Mouse (Mus musculus) kidney, postnatal 0 days (tissue): ENCODE results near the gene Tmem184b. TPM values are rescaled to one million over a fixed set of nuclear protein-coding genes. Genes with fewer than 3 reads are reported as not detected.
A peak's percentile ranks its signal among the peaks of the same experiment; 100 is the strongest.

Experiments used
- ATAC-seq: fragments of 200-750 bp; cut with Nextera tagmentation; replicated peaks from 2 replicates; pipeline ENCODE4 v1.8.0; 2017; ENCODE audit warnings: low read depth, moderate number of reproducible peaks, moderate TSS enrichment, moderate library complexity; ENCODE audit not compliant: low FRiP score
- DNase-seq: peaks from one replicate; pipeline ENCODE4 v3.0.0-alpha.2; 2016; ENCODE audit warnings: low spot score
- H3K27ac ChIP-seq: fragments of 300-500 bp; sonication (generic); 2 replicates; pipeline ENCODE4 v1.5.1; 2014; ENCODE audit warnings: mild to moderate bottlenecking
- H3K27me3 ChIP-seq: fragments of 300-500 bp; sonication (generic); 2 replicates; pipeline ENCODE4 v1.6.1; 2014; ENCODE audit warnings: low read length, mixed read lengths; ENCODE audit not compliant: insufficient read depth
- H3K36me3 ChIP-seq: fragments of 300-500 bp; sonication (generic); 2 replicates; pipeline ENCODE4 v1.6.1; 2014; ENCODE audit warnings: low read length, mixed read lengths; ENCODE audit not compliant: insufficient read depth
- H3K4me1 ChIP-seq: fragments of 300-500 bp; sonication (generic); replicated peaks from 2 replicates; pipeline ENCODE4 v1.6.1; 2014; ENCODE audit warnings: antibody characterized with exemption, low read length, mixed read lengths; ENCODE audit not compliant: insufficient read depth
- H3K4me2 ChIP-seq: fragments of 300-500 bp; sonication (generic); 2 replicates; pipeline ENCODE4 v1.6.1; 2014; ENCODE audit warnings: mild to moderate bottlenecking, low read length, moderate library complexity, mixed read lengths
- H3K4me3 ChIP-seq: fragments of 300-500 bp; sonication (generic); replicated peaks from 2 replicates; pipeline ENCODE4 v1.5.1; 2014; ENCODE audit warnings: low read depth, low read length
- H3K9ac ChIP-seq: fragments of 300-500 bp; sonication (generic); 2 replicates; pipeline ENCODE4 v1.6.1; 2014; ENCODE audit warnings: low read depth, low read length
- H3K9me3 ChIP-seq: fragments of 300-500 bp; sonication (generic); replicated peaks from 2 replicates; pipeline ENCODE4 v1.6.1; 2016; ENCODE audit warnings: low read length, inconsistent platforms, mixed read lengths
- CTCF ChIP-seq: IDR thresholded peaks from 2 replicates; pipeline ENCODE4 v1.5.1; 2016; ENCODE audit warnings: antibody characterized with exemption, low read depth, mild to moderate bottlenecking, moderate library complexity
- WGBS: fragments of 180-500 bp; shearing (Covaris S2); extraction: QIAGEN DNeasy Blood & Tissue Kit; methylation state at CpG from one replicate; pipeline ENCODE4 v1.1.7; 2014; 5-methylcytosine and 5-hydroxymethylcytosine counted together
- polyA plus RNA-seq: library from polyadenylated mRNA; unstranded; fragments of >200 nt; fragmentation: Nextera tagmentation; extraction: Ambion mirVana; gene quantifications from 2 replicates; pipeline ENCODE4 v1.2.1, GENCODE M21; 2015

Tmem184b gene
- polyA plus RNA-seq, 1 experiment from 2014 or later = 44.4 TPM

DNA sequence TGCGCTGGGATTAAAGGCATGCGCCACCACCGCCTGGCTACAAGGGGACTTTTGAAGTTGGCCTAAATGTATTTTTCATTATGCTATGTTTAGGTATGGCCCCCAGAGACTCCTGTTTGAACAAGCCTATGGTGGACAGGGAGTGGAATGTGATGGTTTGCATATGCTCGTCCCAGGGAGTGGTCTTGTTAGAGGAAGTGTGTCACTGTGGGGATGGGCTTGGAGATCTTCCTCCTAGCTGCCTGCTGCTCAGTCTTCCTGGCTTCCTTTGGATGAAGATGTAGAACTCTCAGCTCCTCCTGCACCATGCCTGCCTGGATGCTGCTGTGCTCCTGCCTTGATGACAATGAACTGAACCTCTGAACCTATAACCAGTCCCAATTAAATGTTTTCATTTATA is 72.8 kb downstream of the Tmem184b start:
- WGBS = 44% methylated on average over 4 of the region's 4 CpGs
- no peaks in the 10 kb centered on the region for H3K36me3 ChIP-seq
- no peak overlapping the region for H3K4me2 ChIP-seq
- DNase-seq = peak; percentile 81
- no peak overlapping the region for H3K27ac ChIP-seq
- H3K4me3 ChIP-seq = no peak overlapping the region
- peaks cover 4% of the 10 kb centered on the region; the same call in 1 of the 2 replicates for H3K4me1 ChIP-seq
- H3K9me3 ChIP-seq = no peaks in the 10 kb centered on the region
- H3K9ac ChIP-seq = no peak overlapping the region
- no peak for TF ChIP-seq CTCF
- H3K27me3 ChIP-seq = no peaks in the 10 kb centered on the region
- ATAC-seq = no peak

DNA sequence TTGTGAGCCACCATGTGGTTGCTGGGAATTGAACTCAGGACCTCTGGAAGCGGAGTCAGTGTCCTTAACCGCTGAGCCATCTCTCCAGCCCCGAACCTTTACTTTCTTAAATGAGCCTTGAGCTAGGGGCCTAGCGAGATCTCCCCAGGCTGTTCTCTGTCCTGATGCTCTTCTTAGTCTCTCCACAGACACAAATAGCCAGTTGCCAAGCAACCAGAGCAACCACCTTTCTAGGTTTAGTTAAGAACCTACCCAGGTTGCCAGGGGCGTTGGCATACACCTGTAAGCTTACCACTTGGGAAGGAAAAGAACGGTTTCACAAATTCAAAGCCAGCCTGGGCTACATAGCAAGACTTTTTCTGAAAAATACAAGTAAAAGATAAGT is 73.4 kb downstream of the Tmem184b start:
- Histone ChIP-seq H3K9me3 (no peaks in the 10 kb centered on the region), H3K4me3 (no peak overlapping the region), H3K36me3 (no peaks in the 10 kb centered on the region), H3K9ac (no peak overlapping the region), H3K4me2 (no peak overlapping the region), H3K27ac (no peak overlapping the region), H3K4me1 (peaks cover 7% of the 10 kb centered on the region; the same call in 1 of the 2 replicates), H3K27me3 (no peaks in the 10 kb centered on the region)
- 90% methylated on average over 6 of the region's 6 CpGs for WGBS
- no peak for TF ChIP-seq CTCF
- DNase-seq = no peak
- ATAC-seq = no peak

DNA sequence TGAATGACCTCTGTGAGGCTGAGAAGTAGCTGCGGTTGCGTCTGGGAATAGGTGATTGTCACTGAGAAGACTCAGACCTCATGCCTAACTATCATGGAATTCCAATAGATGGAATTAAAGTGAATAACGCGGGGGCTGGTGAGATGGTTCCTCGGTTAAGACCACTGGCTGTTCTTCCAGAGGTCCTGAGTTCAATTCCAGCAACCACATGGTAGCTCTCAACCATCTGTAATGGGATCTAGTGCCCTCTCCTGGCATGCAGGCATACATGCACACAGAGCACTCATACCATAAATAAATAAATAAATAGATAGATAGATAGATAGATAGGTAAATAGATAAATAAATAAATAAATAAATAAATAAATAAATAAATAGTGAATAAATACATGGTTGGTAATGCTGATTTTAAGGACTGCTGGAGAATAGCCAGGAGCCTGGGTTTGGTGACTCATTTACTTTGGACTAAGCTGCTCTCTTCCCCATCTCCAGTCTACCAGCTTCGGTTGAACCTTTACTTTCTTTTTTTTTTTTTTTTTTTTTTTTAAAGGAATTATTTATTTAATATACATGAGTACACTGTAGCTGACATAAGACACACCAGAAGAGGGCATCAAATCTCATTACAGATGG is 73.9 kb downstream of the Tmem184b start:
- H3K9ac ChIP-seq = no peak overlapping the region
- ATAC-seq = no peak
- WGBS = 97% methylated on average over 6 of the region's 6 CpGs

DNA sequence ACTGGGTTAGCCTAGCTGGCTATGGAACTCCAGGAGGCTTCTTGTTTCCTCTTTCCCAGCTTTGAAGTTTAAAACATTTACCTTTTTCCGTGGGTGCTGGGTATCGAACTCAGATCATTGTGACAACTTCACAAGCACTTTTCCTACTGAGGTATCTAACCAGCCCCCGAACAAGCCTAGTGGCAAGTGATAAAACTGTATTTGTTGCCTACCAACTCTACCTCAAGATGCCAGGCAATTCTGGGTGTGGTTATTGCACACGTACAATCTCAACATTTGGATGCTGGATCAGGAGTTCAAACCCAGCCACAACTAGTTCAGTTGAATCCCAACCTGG is 74.5 kb downstream of the Tmem184b start:
- H3K4me1 ChIP-seq = peaks cover 14% of the 10 kb centered on the region; the same call in 1 of the 2 replicates
- H3K9ac ChIP-seq = no peak overlapping the region
- no peaks in the 10 kb centered on the region for H3K27me3 ChIP-seq
- H3K9me3 ChIP-seq = no peaks in the 10 kb centered on the region
- H3K36me3 ChIP-seq = no peaks in the 10 kb centered on the region
- ATAC-seq (no peak), DNase-seq (no peak)
- TF ChIP-seq CTCF = no peak
- WGBS = 88% methylated on average over 4 of the region's 4 CpGs
- H3K4me2 ChIP-seq = no peak overlapping the region
- no peak overlapping the region for H3K27ac ChIP-seq
- H3K4me3 ChIP-seq = no peak overlapping the region

More for the DNA sequence above, 73.9 kb downstream of the Tmem184b start:
- no peak for DNase-seq
- Histone ChIP-seq H3K4me3 (no peak overlapping the region), H3K27ac (no peak overlapping the region), H3K9me3 (no peaks in the 10 kb centered on the region), H3K36me3 (no peaks in the 10 kb centered on the region), H3K4me1 (peaks cover 9% of the 10 kb centered on the region; the same call in 1 of the 2 replicates), H3K27me3 (no peaks in the 10 kb centered on the region), H3K4me2 (no peak overlapping the region)
- TF ChIP-seq CTCF = peak; percentile 39

DNA sequence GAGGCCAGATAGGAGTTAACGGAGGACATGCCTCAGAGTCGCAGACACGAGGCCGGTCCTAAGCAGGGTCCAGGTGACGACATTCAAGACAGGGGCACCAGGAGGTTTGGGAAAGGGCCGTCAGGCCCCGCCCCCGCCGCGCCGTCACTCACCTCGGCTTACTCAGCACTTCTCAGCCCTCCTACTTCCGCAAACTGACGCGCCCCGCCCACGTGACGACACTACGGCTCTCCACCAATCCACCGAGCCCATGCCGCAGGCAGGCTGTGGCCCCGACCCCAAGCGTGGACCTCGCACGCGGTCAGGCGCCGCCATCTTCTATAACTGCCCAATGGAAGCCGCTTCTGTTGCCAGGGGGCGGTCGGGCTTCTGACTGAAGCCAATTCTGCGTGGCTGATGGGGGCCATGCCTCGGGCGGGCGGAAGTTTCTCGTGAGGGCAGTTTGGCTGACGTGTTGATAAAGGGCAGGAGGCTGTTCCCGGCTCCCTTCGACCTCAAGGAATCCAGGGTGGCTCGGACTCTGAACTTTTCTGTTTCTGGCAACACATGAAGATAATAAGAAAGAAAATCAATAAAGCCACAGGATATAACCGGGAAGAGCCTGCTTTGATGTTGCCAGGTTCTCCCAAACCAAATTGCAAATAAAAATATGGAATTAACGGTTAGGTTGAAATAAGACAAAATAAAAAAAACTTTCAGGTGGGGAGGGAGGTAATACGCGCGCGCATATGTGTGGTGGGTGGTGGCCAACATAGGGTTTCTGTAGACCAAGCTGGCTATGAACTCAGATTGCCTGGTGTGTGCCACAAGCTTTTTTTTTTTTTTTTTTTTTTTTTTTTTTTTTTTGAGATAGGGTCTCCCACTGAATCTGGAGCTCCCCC is 75.1 kb downstream of the Tmem184b start, which contains the start of gene Pla2g6:
Gene Pla2g6 (minus strand): TSS at position 333 of the 881 bp plus-strand sequence.
- H3K9me3 ChIP-seq = no peaks in the 10 kb centered on the region
- peak within 1 kb of the TSS; percentile 38 for H3K4me3 ChIP-seq
- DNase-seq (peak; percentile 99), ATAC-seq (peak; percentile 95)
- H3K4me1 ChIP-seq = peaks cover 16% of the 10 kb centered on the region; the same call in 1 of the 2 replicates
- H3K9ac ChIP-seq = peak within 1 kb of the TSS; percentile 53
- peak; percentile 38; the same call in 1 of the 2 replicates for TF ChIP-seq CTCF
- WGBS = 3% methylated on average over 43 of the region's 46 CpGs
- H3K27me3 ChIP-seq = no peaks in the 10 kb centered on the region
- H3K4me2 ChIP-seq = peak within 1 kb of the TSS; percentile 68
- H3K27ac ChIP-seq = peak within 1 kb of the TSS; percentile 86
- no peaks in the 10 kb centered on the region for H3K36me3 ChIP-seq
